Mouse (Mus musculus): ENCODE data around the gene Slc1a3.

Slc1a3 gene

GRCm38 (mm10) chr15:8655251-8655650 is 55.3 kb downstream of the Slc1a3 start:
- no peak for DNase-seq

GRCm38 (mm10) chr15:8652637-8653036 is 57.9 kb downstream of the Slc1a3 start:
- no peak for DNase-seq

- DNase-seq = no peak
Measured at GRCm38 (mm10) chr15:8643997-8644692, 66.4 kb downstream of the Slc1a3 start.

- DNase-seq = no peak
Measured at GRCm38 (mm10) chr15:8639856-8640255, 70.7 kb downstream of the Slc1a3 start.

DNA sequence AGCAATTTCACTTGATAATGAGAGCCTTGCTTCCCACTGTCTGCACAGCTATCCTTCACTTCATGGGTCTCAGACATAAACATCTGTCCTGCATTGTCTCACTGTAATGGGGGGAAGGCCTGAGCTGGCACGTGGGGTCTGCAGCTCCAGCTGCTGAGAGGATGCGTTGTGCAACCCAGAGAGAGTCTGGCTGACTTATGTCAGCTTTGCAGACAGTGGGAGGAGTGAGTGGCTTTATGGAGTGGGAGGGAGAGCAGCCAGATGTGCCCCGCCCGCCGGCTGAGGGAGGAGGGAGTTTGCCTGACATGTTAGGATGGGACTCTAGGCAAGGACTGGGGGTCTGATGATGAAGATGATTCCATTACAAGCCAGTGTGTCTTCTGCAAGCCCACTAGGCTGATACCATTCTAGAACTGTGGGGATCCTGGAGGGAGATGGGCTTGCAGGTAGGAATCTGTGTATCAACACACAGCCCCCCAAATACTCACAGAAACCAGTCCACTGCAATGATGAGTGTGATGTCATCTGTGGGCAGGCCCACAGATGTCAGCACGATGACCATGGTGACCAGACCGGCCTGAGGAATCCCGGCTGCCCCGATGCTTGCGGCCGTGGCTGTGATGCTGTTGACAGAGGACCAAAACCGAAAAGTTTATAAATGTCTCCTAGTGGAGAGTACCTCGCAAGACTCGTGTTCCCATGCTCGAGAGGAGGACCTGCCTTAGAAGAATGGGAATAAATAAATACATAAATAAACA is 71.8 kb downstream of the Slc1a3 start:
- no peak for DNase-seq

GRCm38 (mm10) chr15:8637283-8637682 is 73.3 kb downstream of the Slc1a3 start:
- no peak for DNase-seq

DNA sequence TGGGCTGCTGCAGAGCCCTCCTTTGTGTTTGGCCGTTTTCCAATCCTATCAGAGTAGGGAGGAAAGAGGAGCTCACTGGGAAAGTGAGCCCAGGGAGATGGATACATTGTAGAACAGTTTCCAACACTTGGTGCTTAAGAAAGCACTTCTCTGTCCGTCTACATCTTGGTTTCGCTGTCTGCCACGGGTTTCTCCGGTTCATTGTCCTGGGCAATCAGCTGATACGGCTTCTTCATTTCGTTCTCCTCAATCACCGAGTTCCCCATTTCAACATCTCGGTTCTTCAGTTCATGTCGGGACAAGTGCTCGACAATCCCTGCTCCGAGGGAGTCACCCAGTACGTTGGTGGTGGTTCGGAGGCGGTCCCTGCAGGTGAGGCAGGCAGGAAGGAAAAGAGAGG is 74.6 kb downstream of the Slc1a3 start:
- no peak for DNase-seq

DNA sequence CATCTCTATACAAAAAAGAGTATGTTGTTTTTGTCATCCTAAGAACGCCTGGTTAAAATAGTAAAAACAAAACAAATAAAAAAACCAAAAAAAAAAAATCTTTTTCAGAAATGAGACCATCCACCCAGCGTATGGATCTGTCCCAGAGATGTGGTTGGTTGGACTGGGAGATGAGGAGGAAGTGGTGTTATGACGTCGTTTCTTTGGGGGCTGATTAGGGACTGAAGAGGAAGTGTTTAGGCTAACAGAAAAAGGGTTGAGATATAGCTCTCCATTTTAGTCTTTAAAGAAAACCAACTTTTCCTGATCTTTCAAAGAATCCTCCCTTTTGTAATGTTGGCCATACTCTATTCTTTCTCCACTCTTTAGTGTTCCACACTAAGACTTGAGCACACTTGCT is 75.8 kb downstream of the Slc1a3 start:
- no peak for DNase-seq

DNA sequence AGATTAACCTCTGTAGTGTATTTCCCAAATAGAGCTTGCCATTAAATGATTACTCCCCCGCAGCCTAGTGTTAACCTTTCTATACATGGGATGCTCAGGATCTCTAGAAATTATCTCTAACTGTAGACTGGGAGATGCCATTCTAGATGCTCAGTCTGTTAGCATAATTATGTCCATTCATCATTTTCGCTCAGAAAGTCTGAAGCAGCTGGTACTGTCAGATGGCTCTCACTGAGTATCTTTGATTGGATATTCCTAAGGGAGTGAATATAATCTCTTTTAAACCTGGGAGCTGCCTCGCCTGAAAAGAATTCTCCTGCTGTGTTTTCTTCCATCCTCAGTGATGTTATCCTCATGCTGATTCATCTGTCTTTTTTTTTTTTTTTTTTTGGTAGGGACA is 76.2 kb downstream of the Slc1a3 start:
- no peak for DNase-seq

GRCm38 (mm10) chr15:8633375-8633774 is 77.2 kb downstream of the Slc1a3 start:
- DNase-seq = no peak

- no peak for DNase-seq
Measured at GRCm38 (mm10) chr15:8632361-8632760, 78.2 kb downstream of the Slc1a3 start.

DNA sequence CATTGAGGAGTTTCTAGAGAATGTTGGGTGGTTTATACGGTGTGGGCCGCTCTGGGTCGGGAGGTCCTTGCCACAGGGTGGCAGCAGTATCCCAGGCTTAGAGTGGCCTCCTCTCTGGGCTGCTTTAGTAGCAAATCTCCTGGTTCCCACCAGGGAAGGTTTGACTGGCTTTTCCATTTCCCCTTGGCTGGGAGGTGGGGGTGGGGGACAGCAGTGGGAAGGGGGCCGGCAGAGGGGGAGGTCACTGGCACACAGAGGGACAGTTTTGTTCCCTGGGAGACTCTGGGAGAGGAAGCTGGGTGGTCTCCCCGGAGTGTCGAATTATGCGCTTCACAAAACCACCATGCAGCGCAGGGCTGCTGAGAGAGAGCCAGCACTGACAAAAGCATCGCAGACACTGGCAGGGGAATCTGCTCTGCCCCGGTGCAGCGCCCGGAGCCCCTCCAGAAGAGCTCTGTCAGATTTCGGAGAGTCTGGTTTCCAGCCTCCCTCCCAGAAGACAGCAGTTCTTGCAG is 81.2 kb downstream of the Slc1a3 start:
- DNase-seq = peak; percentile 68

- no peak for DNase-seq
Measured at GRCm38 (mm10) chr15:8628150-8628549, 82.4 kb downstream of the Slc1a3 start.

- DNase-seq = peak; percentile 74
Measured at GRCm38 (mm10) chr15:8627097-8627537, 83.4 kb downstream of the Slc1a3 start.

DNA sequence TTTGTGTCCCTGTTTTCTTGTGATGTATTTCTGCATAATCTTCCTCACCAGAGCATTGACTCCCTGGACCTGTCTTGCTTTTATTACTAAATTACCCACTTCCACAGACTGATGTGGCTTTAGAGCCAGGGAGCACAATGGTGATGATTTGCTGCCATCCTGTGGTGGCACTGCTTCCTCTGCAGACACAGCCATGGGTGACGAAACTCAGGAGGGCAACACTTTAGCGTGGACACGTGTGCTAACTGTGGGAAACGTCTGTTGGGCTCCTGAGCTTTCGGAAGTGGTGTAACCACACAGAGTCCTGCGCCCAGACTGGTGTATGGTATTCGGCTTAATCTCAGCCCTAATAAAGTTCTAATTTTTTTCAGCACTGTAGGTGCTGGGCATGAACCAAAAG is 85.2 kb downstream of the Slc1a3 start:
- DNase-seq = no peak

DNA sequence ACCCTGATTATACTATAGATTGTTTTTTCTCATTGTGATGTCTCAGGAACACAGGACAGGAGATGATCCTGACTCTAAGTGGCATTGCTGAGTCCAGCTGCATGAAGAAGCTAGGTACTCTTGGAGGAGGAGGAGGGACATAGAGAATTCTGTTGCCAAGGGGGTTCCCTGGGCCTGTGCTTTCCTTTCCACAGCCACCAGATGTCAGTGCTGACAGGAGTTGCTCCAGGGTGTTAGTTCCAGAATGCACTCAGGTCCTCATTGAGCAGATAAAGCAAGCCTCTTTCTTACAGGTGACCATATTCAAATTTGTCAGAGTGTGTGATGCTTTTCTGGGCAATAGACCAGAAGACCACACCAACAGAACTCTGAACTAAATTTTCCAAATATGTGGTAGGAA is 86.7 kb downstream of the Slc1a3 start:
- no peak for DNase-seq

DNA sequence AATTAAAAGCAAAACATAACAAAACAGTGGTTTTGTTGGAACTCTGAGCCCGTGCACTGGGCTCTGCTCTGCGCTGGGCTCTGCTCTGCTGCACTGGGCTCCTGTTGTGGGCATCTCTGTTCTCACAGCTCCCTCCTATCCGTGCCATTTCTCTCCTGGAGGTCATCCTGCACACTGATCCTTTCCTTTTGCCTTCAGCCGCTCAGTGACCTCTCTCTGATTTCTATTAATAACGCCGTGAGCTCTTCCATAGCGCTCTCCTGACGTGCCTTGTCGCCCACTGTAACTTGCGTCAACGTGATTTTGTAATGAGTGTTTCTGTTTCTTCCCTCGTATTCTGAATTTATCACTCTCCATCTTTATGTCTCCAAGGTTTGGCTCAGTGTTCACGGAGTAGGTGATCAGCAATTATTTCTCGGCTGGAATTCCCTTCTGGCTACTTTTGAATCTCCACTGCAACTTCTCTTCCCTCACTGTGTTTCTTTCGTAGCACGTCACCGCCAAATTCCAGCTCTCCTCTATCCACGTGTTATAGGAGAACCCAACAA is 91.0 kb downstream of the Slc1a3 start:
- DNase-seq = no peak

- DNase-seq = no peak
Measured at GRCm38 (mm10) chr15:8616290-8616689, 94.3 kb downstream of the Slc1a3 start.

DNA sequence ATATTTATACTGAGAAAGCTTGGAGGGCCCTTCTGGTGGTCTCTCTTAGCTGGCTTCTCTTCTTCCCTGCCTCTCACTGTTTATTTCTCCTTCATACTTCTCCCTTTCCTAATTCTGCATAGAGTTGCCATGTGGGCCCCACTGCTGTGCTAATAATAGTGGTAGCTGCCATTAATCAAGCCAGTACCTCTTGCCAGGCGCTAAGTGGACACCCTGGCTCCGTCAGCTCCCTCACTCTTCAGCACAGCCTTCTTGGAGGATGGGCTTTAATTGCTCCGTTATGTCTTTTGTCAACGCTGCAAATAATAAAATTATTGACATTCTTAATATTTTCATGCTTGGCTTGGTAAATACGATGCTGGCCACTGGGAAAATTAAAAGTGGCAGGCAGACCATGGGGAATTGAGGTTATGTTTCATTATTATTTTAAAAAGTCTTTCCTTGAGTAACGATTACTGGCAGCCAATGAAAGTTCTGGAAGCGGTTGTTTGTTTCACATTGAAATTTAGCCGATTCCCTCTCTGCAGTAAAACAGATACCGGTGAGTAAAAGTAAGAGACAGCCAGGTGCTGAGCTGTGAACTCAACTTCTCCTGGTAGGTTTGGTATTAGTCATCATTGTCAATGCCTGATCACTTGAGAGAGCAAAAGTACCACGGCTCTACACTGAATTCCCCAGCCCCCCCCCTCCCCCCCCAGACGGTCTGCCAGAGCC is 94.9 kb downstream of the Slc1a3 start:
- DNase-seq = no peak

DNA sequence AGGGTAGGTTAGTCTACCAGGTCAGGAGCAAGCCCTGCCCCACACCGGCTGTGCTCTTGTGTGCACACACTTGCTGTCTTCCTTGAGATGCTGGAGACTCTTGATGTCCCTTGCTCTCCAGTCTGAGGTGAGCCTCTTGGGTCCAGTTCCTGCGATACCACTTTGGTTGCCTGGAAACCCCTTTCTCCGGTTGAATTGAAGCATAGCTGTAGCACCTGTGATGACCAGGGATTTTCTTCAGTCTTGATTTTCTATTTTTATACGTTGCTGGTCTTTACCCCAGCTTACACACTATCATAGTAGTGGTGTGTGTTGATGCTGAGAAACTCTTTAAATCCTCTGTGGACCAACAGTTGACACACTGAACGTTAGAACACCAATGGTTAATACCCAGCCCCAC is 95.9 kb downstream of the Slc1a3 start:
- DNase-seq = no peak

GRCm38 (mm10) chr15:8605538-8606188 is 104.9 kb downstream of the Slc1a3 start:
- DNase-seq = no peak

- DNase-seq = no peak
Measured at GRCm38 (mm10) chr15:8602362-8602761, 108.2 kb downstream of the Slc1a3 start.

All from right cerebral cortex, postnatal 25 days (tissue).